Mouse (Mus musculus): ENCODE results near the gene Mapk9.

The Mapk9 gene

DNA sequence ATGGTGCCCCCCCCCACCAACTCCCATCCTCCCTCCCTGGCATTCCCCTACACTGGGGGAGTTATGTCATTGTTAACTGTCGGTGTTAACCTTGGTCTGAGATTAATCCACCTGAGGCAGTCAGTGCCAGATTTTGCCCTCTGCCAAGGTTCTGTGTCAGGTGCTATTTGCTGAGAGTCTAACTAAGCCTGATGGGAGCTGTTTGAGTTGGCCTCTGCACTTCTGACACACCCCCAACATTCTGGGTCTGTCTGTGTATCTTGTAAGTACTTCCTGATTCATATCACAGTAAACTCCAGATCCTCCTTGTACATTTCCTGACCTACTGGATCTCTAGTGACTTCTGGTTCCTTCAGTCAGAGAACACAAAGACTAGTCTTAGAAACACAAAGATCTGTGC is 5.9 kb upstream of the Mapk9 start:
- no peak for DNase-seq (ENCODE audit: low spot score in 2 of 2)

DNA sequence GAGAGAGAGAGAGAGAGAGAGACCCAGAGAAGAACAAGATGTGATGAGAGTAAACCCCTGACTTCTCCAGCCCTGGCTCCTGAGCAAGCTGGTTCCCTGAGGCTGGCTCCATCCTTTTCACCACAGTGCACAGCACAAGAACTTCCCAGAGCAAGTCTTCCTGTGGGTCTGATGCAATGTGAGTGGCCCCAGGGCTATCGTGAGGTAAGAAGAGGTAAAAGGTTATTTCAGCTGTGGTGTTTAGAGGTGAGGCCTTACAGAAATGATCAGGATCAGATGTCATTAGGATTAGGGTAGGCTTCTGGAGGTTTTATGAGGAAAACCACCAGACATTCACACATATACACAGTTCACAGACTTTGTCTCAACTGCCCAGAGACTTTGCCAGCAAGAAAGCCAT is 4.7 kb upstream of the Mapk9 start:
- no peak for DNase-seq (ENCODE audit: low spot score in 2 of 2)

DNA sequence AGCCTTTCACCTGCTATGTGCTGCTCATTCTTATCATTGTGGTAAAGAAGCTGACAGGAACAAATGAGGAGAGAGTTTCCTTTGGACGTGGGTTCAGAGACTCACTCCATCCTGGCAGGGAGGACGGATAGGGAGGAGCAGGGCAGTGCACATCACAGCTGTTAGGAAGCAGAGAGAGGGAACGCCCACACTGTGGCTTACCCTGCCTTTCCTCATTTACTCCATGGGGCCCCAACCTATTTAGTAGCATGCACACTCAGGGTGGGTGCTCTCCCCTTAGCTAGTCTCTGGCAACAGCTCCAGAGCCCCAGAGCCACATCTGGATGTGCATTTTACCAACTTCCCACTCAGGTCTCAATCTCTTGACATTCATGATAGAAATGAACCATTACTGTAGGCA is 3.8 kb upstream of the Mapk9 start:
- DNase-seq (ENCODE audit: low spot score in 2 of 2): no peak

DNA sequence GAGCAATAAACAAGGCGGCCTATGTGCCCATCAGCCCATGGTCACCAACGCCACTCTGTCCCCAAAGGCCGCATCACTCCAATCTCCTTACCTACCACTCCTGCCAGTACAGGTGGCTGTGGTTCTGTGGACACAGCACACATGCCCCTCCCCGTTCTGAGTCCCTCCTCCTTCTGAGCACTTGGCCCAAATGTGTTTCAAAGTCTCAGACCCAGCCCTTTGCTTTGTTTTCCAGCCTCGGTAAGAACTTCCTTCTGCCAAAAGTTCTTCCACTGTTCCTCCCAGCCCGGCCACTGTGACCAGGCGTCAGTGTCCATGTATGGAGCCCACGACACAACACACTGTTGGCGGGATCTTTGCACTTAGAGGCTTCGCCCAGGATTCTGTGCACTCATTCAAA is 2.2 kb upstream of the Mapk9 start:
- no peak for DNase-seq (ENCODE audit: low spot score in 2 of 2)

DNA sequence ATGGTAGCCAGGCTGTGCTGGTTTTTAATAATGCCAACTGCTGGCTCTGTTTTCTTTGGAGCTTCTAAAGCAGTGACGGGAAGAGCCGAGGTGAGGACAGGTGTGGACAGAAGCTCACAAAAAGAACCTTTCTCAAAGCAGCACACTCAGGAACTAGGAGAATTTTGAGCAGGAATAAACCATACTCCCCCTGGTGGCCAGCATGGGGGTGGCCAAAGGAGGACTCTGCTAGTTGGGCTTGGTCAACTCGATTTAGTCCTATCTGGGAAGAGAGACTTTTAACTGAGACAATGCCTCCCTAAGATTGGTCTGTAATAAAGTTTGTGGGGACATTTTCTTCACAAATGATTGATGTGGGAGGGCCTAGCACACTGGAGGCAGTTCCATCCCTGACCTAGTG is 1.6 kb upstream of the Mapk9 start:
- peak; percentile 33 to 57 for DNase-seq (ENCODE audit: low spot score in 2 of 2)

DNA sequence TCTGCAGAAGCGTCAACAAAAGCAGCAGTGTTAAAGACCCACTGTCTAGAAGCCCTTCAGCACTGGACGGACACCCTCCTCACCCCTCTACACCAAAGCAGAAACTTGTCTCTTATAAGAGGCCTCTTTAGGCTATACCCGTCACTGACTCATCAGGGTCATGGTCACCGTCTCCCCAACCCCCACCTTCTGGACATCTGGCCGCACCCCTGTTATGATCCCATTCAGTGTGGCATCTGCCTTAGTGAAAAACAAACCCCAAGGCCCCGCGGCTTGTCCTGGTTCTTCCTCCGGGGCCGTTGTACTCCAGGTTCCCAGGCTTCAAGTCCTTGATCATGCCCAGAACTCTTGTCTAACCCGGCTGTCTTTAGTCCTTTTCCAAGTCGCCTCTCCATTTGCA is 593 bp upstream of the Mapk9 start:
- DNase-seq (ENCODE audit: low spot score in 2 of 2): no peak

DNA sequence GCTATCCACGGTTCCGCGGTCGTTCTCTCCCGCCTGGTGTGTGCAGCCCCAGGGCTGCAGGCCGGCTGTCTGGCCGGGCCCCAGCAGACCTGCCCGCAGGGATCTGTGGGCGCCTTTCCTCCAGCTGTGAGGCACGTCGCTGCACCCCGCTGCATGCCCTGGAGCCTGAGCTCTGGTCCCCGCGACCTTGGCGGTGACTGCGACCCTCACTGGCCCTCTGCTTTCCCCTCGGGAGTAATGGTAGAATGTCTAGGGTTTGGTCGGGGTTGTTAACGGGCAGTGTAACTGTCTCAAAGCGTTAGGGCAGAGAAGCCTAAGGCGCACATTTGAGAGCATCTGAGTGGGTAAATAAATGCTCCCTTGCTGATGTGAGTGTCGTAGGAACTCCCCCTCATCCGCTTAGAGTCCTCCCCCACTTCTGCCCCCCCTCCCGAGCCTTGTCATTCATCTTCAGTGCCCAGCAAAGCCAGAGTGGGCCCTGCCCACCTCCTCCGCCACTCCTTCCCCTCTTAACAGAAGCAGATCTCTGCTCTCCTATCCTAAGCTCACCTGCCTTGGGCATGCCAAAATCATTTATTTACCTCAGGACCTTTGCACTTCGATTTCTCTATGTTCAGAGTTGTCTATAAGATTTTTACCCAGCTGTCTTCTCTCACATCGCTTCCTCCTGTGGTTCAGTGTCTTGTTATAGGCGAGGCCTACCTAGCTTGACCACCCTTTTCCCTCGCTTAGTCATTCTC is 690 bp downstream of the Mapk9 start:
- DNase-seq (ENCODE audit: low spot score in 2 of 2): peak in 1 of 2 experiments; percentile 32

DNA sequence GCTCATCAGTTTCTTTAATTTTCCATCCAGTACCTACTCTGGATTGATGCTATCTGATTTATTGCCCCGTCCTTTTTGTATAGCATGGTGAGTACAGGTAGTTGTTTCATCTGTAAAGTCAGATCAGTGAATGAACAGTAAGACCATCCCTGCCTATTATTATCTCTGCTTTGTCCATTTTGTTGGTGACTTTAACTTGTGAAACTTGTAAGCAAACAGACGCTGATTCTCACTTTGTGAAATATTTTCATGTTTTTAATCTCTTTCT is 1.2 kb downstream of the Mapk9 start:
- no peak for DNase-seq (ENCODE audit: low spot score in 2 of 2)

DNA sequence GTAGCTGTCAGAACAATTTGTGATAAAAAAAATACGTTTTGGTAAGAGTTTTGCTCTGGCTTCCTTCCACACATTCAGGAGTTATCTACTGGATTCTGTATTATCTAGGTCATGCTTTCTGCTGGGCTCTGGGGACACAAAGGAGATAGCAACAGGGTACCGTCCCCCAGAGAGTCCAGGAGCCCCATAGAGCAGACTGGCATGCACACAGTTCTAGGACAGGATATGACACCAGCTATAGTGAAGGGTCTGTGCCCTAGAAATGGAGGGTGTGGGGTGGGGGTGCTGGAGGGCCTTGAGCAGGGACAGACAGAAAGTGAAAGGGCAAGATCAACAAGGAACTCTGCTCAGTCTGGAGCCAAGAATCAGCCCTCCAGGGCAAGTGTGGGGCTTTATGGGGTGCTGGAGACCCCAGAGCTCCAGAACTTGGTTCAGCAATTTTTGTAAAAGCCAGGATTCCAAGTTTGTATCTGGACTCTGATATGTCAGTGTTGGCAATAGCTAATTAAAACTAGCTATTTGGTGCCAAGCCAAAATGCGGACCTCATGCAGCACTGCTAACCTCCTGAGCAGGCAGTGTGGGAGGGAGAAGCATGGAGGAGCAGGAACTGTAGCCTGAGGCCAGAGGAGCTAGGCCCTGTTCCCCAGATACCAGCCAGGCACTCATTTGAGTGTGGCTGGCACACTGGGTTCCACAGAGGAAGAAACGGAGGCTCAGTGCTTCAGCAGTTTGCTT is 1.7 kb downstream of the Mapk9 start:
- no peak for DNase-seq (ENCODE audit: low spot score in 2 of 2)

DNA sequence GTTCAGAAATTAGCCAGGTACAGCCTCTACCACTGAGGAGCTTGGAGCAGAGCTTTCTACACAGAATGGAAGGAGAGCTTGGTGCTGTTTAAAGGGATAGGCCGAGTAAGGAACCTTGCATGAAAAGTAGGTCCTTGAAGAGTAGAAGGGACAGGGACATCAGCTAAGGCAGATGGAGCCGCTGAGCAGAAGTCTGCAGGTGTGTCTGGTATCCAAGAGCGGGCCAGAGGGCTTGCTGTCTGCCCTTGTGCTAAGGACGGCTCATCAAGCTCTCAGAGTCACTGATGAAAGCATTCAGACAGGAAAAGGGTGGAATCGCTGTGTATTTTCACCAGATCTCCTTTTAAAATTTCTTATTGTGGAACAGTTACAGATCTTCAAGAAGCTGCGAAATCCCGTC is 3.8 kb downstream of the Mapk9 start:
- no peak for DNase-seq (ENCODE audit: low spot score in 2 of 2)

DNA sequence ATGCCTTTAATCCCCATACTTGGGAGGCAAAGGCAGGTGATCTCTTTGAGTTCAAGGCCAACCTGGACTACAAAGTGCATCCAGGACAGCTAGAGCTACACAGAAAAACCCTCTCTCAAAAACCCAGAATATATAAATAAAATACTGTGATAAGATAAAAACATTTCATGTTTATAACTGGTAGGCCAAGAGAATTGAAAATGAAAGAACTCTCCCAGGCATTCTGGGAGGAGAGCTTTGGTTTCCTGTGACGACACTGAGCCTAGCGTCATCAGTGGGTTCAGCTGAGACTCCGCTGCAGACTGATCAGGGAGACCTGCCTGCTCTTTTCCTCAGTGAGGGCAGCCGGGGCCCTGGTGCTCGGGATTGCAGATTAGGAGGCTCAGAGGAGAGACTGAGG is 8.6 kb downstream of the Mapk9 start:
- no peak for DNase-seq (ENCODE audit: low spot score in 2 of 2)

DNA sequence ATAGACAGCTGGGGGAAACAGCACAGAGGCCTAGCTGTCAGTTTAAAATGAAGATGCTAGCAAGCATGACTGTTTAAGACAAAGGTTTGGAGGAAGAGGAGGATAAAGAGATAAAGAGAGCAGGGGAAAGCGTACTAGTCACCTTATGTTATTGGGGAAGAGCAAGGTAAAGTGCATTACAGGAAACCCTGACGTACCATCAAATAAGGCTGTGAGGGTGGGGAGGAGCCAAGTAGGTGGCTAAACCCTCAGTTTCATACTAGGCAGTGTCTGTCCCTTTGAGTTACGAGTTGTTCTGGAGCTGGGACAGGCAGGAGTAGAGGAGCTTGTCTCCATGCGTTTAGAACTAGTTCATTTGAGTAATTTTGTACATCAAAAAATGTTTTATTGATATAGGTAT is 14.6 kb downstream of the Mapk9 start:
- no peak for DNase-seq (ENCODE audit: low spot score in 2 of 2)

DNA sequence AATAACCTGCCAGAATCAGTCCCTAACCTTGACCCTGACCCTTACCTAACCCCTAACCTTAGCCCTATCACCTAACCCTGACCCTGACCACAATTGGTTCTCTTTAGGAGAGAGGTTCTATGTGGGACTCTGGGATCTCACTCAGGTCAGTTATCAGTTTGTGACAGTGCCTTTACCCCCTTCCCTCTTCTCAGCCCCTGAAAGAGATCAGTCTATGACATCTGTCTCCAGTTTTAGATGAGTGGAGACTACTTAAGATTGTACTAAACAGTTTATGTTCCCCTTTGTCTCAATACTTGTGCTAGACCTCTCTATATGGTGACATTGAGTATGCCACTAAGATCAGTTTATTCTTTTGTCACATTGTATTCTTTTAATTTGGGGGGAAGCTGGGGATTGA is 17.4 kb downstream of the Mapk9 start:
- no peak for DNase-seq (ENCODE audit: low spot score in 2 of 2)

DNA sequence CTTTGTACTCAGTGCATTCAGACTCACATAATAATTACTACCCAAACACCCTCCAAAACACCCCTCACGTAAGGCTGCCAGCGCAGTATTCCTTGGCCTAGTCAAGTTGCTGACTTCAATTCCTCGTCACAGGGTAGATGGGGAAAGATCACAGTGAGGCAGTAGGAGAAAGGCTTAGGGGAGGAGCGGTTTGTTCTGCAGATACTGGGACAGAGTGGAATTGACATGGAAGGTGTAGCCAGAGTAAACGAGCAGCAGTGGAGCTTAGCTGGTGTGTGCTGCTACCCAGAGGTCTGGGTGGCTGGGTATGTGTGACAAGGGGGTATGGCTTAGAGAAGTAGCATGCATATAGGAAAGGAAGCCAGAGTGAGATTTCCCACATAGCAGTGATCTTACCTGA is 20.8 kb downstream of the Mapk9 start:
- no peak for DNase-seq (ENCODE audit: low spot score in 2 of 2)

DNA sequence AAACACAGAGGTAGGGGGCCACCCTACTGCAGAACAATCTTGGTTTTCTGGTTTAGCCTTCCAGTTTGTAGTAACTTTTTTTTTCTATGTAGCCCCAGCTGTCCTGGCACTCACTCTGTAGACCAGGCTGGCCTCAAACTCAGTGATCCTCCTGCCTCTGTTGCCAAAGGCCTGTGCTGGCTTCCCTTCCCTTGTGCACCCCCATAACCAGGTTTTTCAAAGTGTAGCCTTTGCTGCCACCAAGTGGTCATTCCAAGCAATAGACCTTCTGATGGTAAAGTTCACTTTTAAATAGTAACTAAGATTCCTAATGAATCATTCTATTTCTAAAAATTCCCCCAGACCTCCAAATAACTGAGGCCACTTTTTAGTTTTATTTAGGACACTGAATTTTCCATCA is 23.2 kb downstream of the Mapk9 start:
- peak in 1 of 2 experiments; percentile 52 for DNase-seq (ENCODE audit: low spot score in 2 of 2)

DNA sequence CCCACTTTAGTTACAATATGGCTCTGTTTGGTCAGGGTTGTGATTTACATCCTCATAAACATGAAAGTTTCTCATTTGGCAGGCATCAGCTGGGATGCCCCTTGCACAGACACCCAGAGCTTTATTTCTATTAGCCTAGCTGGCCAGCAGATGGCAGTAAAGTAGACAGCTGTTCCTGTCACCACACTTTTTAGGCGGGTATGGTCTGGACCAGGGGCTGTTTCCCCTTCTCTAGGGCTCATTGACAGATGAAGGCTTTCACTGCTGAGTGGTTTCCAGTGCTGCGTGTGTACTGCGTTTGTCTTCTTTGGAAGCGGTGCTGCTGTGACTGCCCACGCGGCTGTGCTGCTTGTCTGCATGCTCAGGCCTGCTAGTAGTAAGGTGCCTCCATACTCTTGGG is 25.4 kb downstream of the Mapk9 start:
- peak in 1 of 2 experiments; percentile 31 for DNase-seq (ENCODE audit: low spot score in 2 of 2)

DNA sequence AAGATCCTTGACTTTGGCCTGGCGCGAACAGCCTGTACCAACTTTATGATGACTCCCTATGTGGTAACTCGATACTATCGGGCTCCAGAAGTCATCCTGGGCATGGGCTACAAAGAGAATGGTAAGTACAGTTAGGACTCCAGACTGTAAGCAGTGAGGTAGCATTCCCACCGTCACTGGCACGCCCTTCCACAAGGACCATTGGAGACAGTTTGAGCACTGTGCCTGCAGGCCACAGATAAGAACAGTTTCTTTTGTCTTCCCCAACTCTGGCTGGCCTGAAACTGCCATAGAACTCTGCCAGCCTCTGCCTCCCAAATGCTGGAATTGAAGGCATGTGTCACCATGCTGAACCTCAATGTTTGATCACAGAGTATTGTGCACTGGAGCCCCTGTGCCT is 26.2 kb downstream of the Mapk9 start:
- no peak for DNase-seq (ENCODE audit: low spot score in 2 of 2)

DNA sequence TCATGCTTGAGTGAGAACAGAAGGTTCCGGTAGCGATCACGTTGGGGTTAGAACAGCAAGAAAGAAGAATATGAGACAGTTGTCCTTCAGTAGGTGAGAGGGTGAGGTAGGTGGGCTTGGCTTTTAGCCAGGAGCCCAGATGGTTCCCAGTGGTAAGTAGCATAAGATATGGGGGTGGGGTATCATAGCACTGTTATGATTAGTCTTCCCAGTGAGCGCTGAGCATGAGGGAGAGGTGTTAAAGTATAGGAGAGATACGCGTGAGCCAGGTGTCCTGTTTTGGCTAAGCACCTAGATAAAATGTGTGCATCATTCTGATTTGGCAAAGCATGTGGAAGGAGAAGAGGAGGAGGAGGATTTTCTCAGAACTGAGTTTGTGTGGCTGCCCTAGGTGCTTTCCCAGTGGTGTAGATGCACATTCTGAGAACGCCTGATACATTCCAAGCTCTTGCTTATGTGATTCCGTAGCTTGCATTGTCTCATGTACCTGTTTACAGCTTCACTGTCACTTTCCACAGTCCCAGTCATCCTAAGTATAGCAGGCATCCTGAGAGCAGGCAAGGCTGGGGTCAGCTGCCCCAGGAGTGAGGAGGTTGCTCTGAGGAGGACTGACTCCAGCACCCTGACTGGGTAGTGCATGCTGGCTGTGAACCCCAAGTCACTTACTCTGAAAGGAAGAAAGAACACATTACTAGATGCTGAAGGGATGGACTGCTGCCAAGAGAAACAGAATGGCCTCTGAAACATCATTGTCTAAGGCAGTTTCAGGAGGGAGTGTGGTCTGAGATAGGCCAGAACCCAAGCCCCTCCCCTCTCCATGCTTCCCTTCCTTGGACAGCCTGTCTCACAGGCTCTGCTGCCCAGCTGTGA is 30.6 kb downstream of the Mapk9 start:
- DNase-seq (ENCODE audit: low spot score in 2 of 2): no peak

DNA sequence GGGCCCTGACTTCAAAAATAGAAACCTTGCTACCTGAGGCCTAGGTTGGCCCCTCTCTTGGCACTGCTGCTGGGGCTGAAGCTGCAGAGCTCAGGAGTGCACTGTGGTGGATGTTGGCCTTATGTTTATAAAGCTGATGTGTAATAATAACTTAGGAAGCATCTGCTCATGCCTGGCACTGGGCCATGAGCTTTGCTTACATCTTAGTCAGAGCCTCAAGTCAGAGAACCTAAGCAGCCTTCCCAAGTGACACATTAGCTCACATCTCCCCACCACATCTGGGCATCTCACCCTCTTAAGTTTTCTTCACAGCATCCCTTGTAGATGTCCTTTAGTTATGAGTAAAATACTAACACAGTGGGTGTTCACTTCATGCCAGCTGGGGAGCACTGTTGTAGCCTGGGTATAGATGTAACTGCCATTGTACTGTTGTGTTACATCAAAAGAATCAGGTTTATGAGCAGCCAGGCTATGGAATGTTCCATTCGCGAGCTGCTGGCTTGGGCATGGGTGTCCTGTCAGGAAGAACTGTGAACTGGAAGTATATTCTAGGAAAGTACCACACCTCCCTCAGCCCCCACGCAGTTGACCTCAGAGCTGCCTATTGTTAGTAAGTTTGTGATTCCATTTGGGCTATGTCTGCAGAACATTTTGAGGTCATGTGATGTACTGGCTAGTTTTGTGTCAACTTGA is 33.5 kb downstream of the Mapk9 start:
- DNase-seq (ENCODE audit: low spot score in 2 of 2): no peak

DNA sequence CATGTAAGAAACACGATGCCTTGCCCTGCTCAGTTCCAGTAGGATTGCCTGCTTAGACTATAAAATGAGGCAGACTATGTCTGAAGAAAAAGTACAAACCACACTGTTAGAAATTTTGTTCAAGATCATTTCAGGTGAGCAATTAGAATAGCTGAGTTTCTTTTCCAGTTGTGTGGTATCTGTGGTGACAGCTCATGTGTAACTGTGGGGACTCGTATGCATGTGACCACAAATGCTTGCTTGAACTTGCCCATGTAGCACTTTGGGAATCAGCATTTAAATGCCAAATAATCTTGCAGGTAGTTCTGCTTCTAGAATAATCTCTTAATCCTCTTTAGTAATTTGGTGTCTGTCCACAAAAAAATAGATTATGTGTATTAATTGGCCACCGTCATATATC is 36.8 kb downstream of the Mapk9 start:
- DNase-seq (ENCODE audit: low spot score in 2 of 2): no peak

DNA sequence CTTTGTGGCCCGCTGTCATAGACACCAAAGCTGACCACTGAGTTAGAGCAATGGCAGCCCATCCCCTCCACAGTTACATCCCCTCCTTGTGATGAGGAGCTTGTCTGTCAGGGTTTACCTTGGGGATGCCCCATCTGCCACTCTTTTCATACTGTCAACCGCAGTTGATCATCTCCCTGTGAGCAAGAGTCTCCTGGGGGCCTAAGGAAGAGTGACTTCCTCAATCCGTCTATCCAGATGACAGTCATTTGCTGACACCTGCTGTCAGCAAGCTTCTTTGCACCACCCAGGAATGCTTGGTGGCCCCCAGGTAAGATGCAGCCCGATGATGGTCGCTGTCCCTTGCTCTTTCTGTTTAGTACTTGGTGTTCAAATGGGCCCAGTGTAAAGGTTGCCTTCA is 41.9 kb downstream of the Mapk9 start:
- DNase-seq (ENCODE audit: low spot score in 2 of 2): no peak

DNA sequence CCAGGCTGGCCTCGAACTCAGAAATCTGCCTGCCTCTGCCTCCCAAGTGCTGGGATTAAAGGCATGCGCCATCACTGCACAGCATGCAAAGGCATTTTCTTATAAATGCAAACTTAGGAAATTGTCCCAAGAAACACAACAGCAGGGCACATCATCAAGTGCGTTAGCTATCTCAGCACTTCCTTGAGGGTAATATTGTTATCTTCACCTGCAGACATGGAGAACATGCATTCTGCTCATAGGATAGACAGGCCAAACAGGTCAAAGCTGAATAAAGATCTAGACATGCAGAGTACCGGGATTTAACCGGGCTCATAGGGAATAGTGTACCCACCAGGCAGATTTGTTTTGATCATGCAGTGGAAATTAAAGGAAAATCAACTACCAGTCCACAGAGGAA is 45.4 kb downstream of the Mapk9 start:
- DNase-seq (ENCODE audit: low spot score in 2 of 2): no peak
